Mouse (Mus musculus): ENCODE results near the gene Ncmap. TPM values are rescaled to one million over a fixed set of nuclear protein-coding genes. Genes with fewer than 3 reads are reported as not detected.

Gene Ncmap
- polyA plus RNA-seq (2014; fragmentation: Illumina TruSeq; extraction: RNeasy Lipid Tissue Mini Kit (QIAGEN cat#74804); ENCODE audit: low read depth, low replicate concordance): not detected

GRCm38 (mm10) chr4:135397991-135398390 is at the start of gene Ncmap:
Gene Ncmap, minus strand, starts transcription at chr4:135398227.

GRCm38 (mm10) chr4:135433443-135434394 is 35.7 kb upstream of the Ncmap start, which contains the start of gene Rcan3:
Gene Rcan3, minus strand, starts transcription at chr4:135433853.

GRCm38 (mm10) chr4:135353066-135353793 is 44.8 kb downstream of the Ncmap start, which contains the start of gene Srrm1:
Gene Srrm1, minus strand, starts transcription at chr4:135353321.

Other genes with a start within 250 kb of the Ncmap start
- 231 TPM for gene Clic4, start 125.4 kb downstream of the Ncmap start, polyA plus RNA-seq (2014; fragmentation: Illumina TruSeq; extraction: RNeasy Lipid Tissue Mini Kit (QIAGEN cat#74804); ENCODE audit: low read depth, low replicate concordance)
- 95.8 TPM for gene Srrm1, start 44.9 kb downstream of the Ncmap start, polyA plus RNA-seq (2014; fragmentation: Illumina TruSeq; extraction: RNeasy Lipid Tissue Mini Kit (QIAGEN cat#74804); ENCODE audit: low read depth, low replicate concordance)
- 7.1 TPM for gene Rcan3, start 35.6 kb upstream of the Ncmap start, polyA plus RNA-seq (2014; fragmentation: Illumina TruSeq; extraction: RNeasy Lipid Tissue Mini Kit (QIAGEN cat#74804); ENCODE audit: low read depth, low replicate concordance)
- 0.37 TPM for gene Stpg1, start 96.6 kb upstream of the Ncmap start, polyA plus RNA-seq (2014; fragmentation: Illumina TruSeq; extraction: RNeasy Lipid Tissue Mini Kit (QIAGEN cat#74804); ENCODE audit: low read depth, low replicate concordance)
- gene Nipal3, start 96.8 kb upstream of the Ncmap start, polyA plus RNA-seq (2014; fragmentation: Illumina TruSeq; extraction: RNeasy Lipid Tissue Mini Kit (QIAGEN cat#74804); ENCODE audit: low read depth, low replicate concordance): 19.5 TPM
- not detected for gene Grhl3, start 175.4 kb upstream of the Ncmap start, polyA plus RNA-seq (2014; fragmentation: Illumina TruSeq; extraction: RNeasy Lipid Tissue Mini Kit (QIAGEN cat#74804); ENCODE audit: low read depth, low replicate concordance)